Mouse (Mus musculus): ENCODE data around the gene Ube2r2. TPM values are rescaled to one million over a fixed set of nuclear protein-coding genes. Genes with fewer than 3 reads are reported as not detected.
A peak's percentile ranks its signal among the peaks of the same experiment; 100 is the strongest.

Ube2r2 gene
- polyA plus RNA-seq, 1 experiment from 2014 or later = 85.7 TPM

DNA sequence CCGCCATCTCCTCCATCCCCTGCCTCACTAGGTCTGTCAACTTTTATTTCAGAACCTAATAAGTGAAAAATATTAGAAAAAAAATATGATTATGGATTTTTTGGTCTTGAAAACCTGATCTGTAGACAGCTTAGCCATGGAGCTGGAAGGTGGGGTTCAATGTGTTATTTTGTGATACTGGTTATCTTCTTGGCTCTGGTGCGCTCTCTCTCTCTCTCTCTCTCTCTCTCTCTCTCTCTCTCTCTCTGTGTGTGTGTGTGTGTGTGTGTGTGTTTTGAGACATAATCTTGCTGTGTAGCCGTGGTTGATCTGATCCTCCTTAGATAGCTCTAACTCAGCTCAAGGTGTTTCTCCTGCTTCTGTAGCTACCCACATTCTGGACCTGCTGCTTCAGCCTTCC, 5.7 kb upstream of the Ube2r2 start:
- Histone ChIP-seq H3K36me3 (ENCODE audit: control insufficient read depth, insufficient read depth, low read length) (no peaks in the 10 kb centered on the region), H3K27ac (ENCODE audit: low read length) (no peak overlapping the region), H3K4me1 (ENCODE audit: control insufficient read depth, insufficient read depth, low read length) (peaks cover 3% of the 10 kb centered on the region; the same call in 1 of the 2 replicates), H3K9ac (replicated peaks; ENCODE audit: low read depth, low read length) (no peak overlapping the region), H3K9me3 (ENCODE audit: control insufficient read depth, low read depth, low read length) (no peaks in the 10 kb centered on the region), H3K27me3 (ENCODE audit: control insufficient read depth, insufficient read depth, low read length) (no peaks in the 10 kb centered on the region), H3K4me3 (ENCODE audit: low read depth, low read length) (no peak overlapping the region), H3K4me2 (replicated peaks; ENCODE audit: low read depth, low read length) (no peak overlapping the region)
- ATAC-seq (ENCODE audit: insufficient number of reproducible peaks, insufficient read depth, low FRiP score, low read depth) = no peak
- 77% methylated on average over 3 of the region's 3 CpGs for WGBS

- Histone ChIP-seq H3K27ac (ENCODE audit: low read length) (no peak overlapping the region), H3K4me2 (replicated peaks; ENCODE audit: low read depth, low read length) (no peak overlapping the region), H3K4me3 (ENCODE audit: low read depth, low read length) (no peak overlapping the region), H3K9me3 (ENCODE audit: control insufficient read depth, low read depth, low read length) (no peaks in the 10 kb centered on the region), H3K36me3 (ENCODE audit: control insufficient read depth, insufficient read depth, low read length) (no peaks in the 10 kb centered on the region), H3K9ac (replicated peaks; ENCODE audit: low read depth, low read length) (no peak overlapping the region), H3K27me3 (ENCODE audit: control insufficient read depth, insufficient read depth, low read length) (no peaks in the 10 kb centered on the region), H3K4me1 (ENCODE audit: control insufficient read depth, insufficient read depth, low read length) (peaks cover 3% of the 10 kb centered on the region; the same call in 1 of the 2 replicates)
- WGBS = 78% methylated on average over 6 of the region's 6 CpGs
- ATAC-seq (ENCODE audit: insufficient number of reproducible peaks, insufficient read depth, low FRiP score, low read depth) = no peak
Observed at GRCm38 (mm10) chr4:41132471-41132870, 3.1 kb upstream of the Ube2r2 start.

DNA sequence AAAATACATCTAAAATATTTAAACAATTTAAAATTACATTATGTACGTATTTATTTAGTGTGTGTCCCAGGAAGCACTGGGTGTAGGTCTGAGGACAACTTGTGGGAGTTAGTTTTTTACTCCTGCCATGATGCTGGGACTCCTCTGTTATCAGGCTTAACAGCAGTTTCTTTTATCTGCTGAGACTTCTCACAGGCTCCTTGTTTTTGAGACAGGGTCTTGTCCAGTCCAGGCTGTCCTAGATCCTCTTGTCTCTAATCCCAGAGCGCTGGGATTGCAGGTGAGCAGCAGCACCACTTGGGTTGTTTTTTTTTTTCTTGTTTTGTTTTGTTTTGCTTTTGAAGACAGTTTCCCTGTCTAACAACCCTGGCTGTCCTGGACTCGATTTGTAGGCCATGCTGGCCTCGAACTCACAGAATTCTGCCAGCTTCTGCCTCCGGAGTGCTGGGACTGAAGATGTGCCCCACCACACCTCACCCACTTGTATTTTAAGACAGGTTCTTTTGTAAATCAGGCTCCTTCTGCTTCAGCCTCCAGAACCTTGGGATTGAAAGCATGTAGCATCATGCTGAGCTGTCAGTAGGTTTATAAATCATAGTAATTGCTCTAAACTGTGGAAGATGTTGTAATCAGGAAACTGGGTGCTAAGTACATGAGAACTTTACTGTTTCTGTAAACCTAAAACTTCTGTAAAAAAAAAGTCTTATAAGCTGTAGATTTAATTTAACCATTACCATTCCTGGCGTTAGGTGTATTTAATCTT, 1.8 kb upstream of the Ube2r2 start:
- no peak overlapping the region for H3K9ac ChIP-seq (replicated peaks; ENCODE audit: low read depth, low read length)
- H3K27me3 ChIP-seq (ENCODE audit: control insufficient read depth, insufficient read depth, low read length) = no peaks in the 10 kb centered on the region

DNA sequence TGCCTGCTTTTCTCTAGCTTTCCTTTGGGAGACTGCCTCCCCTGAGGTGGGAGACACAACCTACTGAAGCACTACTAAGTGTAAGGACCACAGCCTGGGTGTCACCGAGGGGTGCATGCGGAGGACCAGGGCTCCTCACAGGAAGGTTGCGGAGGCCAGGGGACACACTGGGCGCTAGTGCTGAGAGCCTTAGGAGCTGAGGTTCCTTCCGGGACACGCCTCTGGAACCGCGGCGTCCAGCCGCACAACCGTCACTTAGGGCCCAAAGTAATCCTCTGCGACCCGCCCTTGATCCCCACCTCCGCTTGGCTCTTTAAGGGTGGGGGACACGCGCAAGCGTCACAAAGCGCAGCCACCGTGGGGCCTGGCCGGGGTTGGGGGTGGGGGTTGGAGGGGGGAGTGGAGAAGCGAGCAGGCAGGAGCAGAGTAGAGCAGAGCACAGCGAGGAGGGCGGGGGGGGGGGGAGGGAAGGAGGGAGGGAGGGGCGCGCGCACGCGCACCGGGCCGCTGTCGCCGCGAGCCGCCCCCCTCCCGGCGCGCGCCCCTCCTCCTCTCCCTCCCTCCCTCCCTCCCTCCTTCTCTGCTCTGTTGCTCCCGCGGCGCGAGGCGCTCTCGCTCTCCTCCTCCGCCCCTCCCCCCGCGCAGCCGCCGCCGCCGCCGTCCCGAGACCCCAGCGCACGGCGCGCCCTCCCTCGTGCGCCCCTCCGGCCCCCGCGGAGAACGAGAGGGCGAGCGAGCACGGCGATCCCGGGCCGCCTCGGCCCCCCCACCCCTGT, 420 bp upstream of the Ube2r2 start:
- ATAC-seq (ENCODE audit: insufficient number of reproducible peaks, insufficient read depth, low FRiP score, low read depth) = peak; percentile 94
- peak overlapping the region; percentile 98 for H3K9ac ChIP-seq (replicated peaks; ENCODE audit: low read depth, low read length)
- peak overlapping the region; percentile 99 for H3K27ac ChIP-seq (ENCODE audit: low read length)
- H3K9me3 ChIP-seq (ENCODE audit: control insufficient read depth, low read depth, low read length) = no peaks in the 10 kb centered on the region
- no peaks in the 10 kb centered on the region for H3K27me3 ChIP-seq (ENCODE audit: control insufficient read depth, insufficient read depth, low read length)
- H3K36me3 ChIP-seq (ENCODE audit: control insufficient read depth, insufficient read depth, low read length) = no peaks in the 10 kb centered on the region
- peak overlapping the region; percentile 96 for H3K4me3 ChIP-seq (ENCODE audit: low read depth, low read length)
- peak overlapping the region; percentile 74 for H3K4me2 ChIP-seq (replicated peaks; ENCODE audit: low read depth, low read length)
- under 1% methylated on average over 25 of the region's 70 CpGs for WGBS
- peaks cover 6% of the 10 kb centered on the region; the same call in 1 of the 2 replicates for H3K4me1 ChIP-seq (ENCODE audit: control insufficient read depth, insufficient read depth, low read length)

More for the DNA sequence above, 1.8 kb upstream of the Ube2r2 start:
- no peak overlapping the region for H3K4me3 ChIP-seq (ENCODE audit: low read depth, low read length)
- peaks cover 6% of the 10 kb centered on the region; the same call in 1 of the 2 replicates for H3K4me1 ChIP-seq (ENCODE audit: control insufficient read depth, insufficient read depth, low read length)
- H3K36me3 ChIP-seq (ENCODE audit: control insufficient read depth, insufficient read depth, low read length) = no peaks in the 10 kb centered on the region
- H3K27ac ChIP-seq (ENCODE audit: low read length) = no peak overlapping the region
- ATAC-seq (ENCODE audit: insufficient number of reproducible peaks, insufficient read depth, low FRiP score, low read depth) = no peak
- H3K9me3 ChIP-seq (ENCODE audit: control insufficient read depth, low read depth, low read length) = no peaks in the 10 kb centered on the region
- no peak overlapping the region for H3K4me2 ChIP-seq (replicated peaks; ENCODE audit: low read depth, low read length)
- WGBS = 75% methylated on average over 6 of the region's 6 CpGs

- Histone ChIP-seq H3K9me3 (ENCODE audit: control insufficient read depth, low read depth, low read length) (no peaks in the 10 kb centered on the region), H3K27ac (ENCODE audit: low read length) (peak overlapping the region; percentile 99), H3K4me2 (replicated peaks; ENCODE audit: low read depth, low read length) (peak overlapping the region; percentile 74), H3K27me3 (ENCODE audit: control insufficient read depth, insufficient read depth, low read length) (no peaks in the 10 kb centered on the region), H3K4me3 (ENCODE audit: low read depth, low read length) (peak overlapping the region; percentile 96), H3K36me3 (ENCODE audit: control insufficient read depth, insufficient read depth, low read length) (peaks cover 3% of the 10 kb centered on the region; the same call in 1 of the 2 replicates), H3K9ac (replicated peaks; ENCODE audit: low read depth, low read length) (peak overlapping the region; percentile 98), H3K4me1 (ENCODE audit: control insufficient read depth, insufficient read depth, low read length) (peaks cover 6% of the 10 kb centered on the region; the same call in 1 of the 2 replicates)
- peak; percentile 2; the same call in 1 of the 2 replicates for ATAC-seq (ENCODE audit: insufficient number of reproducible peaks, insufficient read depth, low FRiP score, low read depth)
- WGBS = 1% methylated on average over 4 of the region's 4 CpGs
Observed at GRCm38 (mm10) chr4:41136454-41136805, 887 bp downstream of the Ube2r2 start.

GRCm38 (mm10) chr4:41136811-41137210, 1.3 kb downstream of the Ube2r2 start:
- Histone ChIP-seq H3K9ac (replicated peaks; ENCODE audit: low read depth, low read length) (peak overlapping the region; percentile 98), H3K27me3 (ENCODE audit: control insufficient read depth, insufficient read depth, low read length) (no peaks in the 10 kb centered on the region), H3K4me1 (ENCODE audit: control insufficient read depth, insufficient read depth, low read length) (peaks cover 6% of the 10 kb centered on the region; the same call in 1 of the 2 replicates), H3K4me2 (replicated peaks; ENCODE audit: low read depth, low read length) (peak overlapping the region; percentile 74), H3K4me3 (ENCODE audit: low read depth, low read length) (peak overlapping the region; percentile 96), H3K9me3 (ENCODE audit: control insufficient read depth, low read depth, low read length) (no peaks in the 10 kb centered on the region), H3K27ac (ENCODE audit: low read length) (peak overlapping the region; percentile 99), H3K36me3 (ENCODE audit: control insufficient read depth, insufficient read depth, low read length) (peaks cover 3% of the 10 kb centered on the region; the same call in 1 of the 2 replicates)
- whole genome bisulfite sequencing = under 1% methylated on average over 8 of the region's 8 CpGs
- ATAC-seq (ENCODE audit: insufficient number of reproducible peaks, insufficient read depth, low FRiP score, low read depth) = no peak

- H3K9ac ChIP-seq (replicated peaks; ENCODE audit: low read depth, low read length) = no peak overlapping the region
- H3K4me2 ChIP-seq (replicated peaks; ENCODE audit: low read depth, low read length) = no peak overlapping the region
- ATAC-seq (ENCODE audit: insufficient number of reproducible peaks, insufficient read depth, low FRiP score, low read depth) = no peak
- H3K36me3 ChIP-seq (ENCODE audit: control insufficient read depth, insufficient read depth, low read length) = peaks cover 9% of the 10 kb centered on the region
- no peaks in the 10 kb centered on the region for H3K9me3 ChIP-seq (ENCODE audit: control insufficient read depth, low read depth, low read length)
- H3K4me1 ChIP-seq (ENCODE audit: control insufficient read depth, insufficient read depth, low read length) = 0 out of 2 replicates have a peak, but pooled peaks cover 2% of the 10 kb centered on the region
- no peak overlapping the region for H3K27ac ChIP-seq (ENCODE audit: low read length)
- WGBS = 90% methylated on average over 6 of the region's 6 CpGs
- no peaks in the 10 kb centered on the region for H3K27me3 ChIP-seq (ENCODE audit: control insufficient read depth, insufficient read depth, low read length)
- no peak overlapping the region for H3K4me3 ChIP-seq (ENCODE audit: low read depth, low read length)
Observed at GRCm38 (mm10) chr4:41140174-41140875, 4.8 kb downstream of the Ube2r2 start.

GRCm38 (mm10) chr4:41142601-41143000, 7.1 kb downstream of the Ube2r2 start:
- Histone ChIP-seq H3K36me3 (ENCODE audit: control insufficient read depth, insufficient read depth, low read length) (peaks cover 9% of the 10 kb centered on the region), H3K9me3 (ENCODE audit: control insufficient read depth, low read depth, low read length) (no peaks in the 10 kb centered on the region), H3K9ac (replicated peaks; ENCODE audit: low read depth, low read length) (no peak overlapping the region), H3K27me3 (ENCODE audit: control insufficient read depth, insufficient read depth, low read length) (no peaks in the 10 kb centered on the region), H3K4me3 (ENCODE audit: low read depth, low read length) (no peak overlapping the region), H3K27ac (ENCODE audit: low read length) (no peak overlapping the region), H3K4me2 (replicated peaks; ENCODE audit: low read depth, low read length) (no peak overlapping the region), H3K4me1 (ENCODE audit: control insufficient read depth, insufficient read depth, low read length) (0 out of 2 replicates have a peak, but pooled peaks cover 2% of the 10 kb centered on the region)
- 89% methylated on average over 2 of the region's 2 CpGs for WGBS
- no peak for ATAC-seq (ENCODE audit: insufficient number of reproducible peaks, insufficient read depth, low FRiP score, low read depth)

All from stomach, embryonic 14.5 days (tissue).